Mouse (Mus musculus) brain, embryonic 14.5 days (tissue): ENCODE data around the gene Fam76a.

Experiments used
- CTCF ChIP-seq: fragments of 200-500 bp; IDR thresholded peaks from 2 replicates; pipeline ENCODE4 v1.5.1; 2012; ENCODE audit warnings: inconsistent platforms, mild to moderate bottlenecking, moderate library complexity, borderline replicate concordance; ENCODE audit not compliant: insufficient read depth, insufficient read length; ENCODE audit errors: extremely low read depth
- POLR2A ChIP-seq: fragments of 200-500 bp; IDR thresholded peaks from 2 replicates; pipeline ENCODE4 v1.6.1; 2012; ENCODE audit warnings: mild to moderate bottlenecking, inconsistent platforms, borderline replicate concordance; ENCODE audit not compliant: poor library complexity, insufficient read depth, insufficient read length, severe bottlenecking; ENCODE audit errors: extremely low read depth

DNA sequence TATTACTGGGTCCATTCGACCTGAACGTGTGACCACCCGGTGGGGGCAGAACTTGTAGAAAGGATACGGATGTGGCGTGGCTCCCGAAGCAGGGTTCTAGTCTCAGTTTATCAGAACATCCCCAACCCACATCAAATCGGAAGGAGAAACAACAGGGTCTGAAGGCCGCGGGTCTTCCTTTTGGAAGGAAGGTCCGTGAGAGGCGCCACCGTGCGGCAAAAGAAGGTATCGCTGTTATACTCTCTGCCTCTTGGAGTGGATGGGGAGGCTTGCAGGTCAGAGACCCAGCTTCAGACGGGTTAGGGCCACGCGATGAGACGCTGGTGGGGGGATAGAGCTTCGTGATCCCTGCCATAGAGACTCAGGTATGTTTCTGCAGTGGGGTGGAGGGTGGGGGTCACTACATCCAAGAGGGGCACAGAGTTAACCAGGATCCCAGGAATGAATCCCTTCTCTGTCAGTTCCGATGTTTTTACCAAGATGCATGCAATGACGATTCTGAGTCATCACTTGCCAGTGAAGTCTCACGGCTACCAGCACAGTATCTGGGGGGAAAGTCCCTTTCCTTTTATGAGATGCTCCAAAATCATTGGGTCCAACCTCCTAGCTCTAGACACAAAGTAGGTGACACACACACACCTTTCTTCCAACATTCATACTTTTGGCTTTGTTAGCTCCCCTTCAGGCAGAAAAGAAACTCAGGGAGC lies 17.2 kb upstream of the Fam76a start:
- no peak for TF ChIP-seq POLR2A
- TF ChIP-seq CTCF = peak; percentile 78
